Mouse (Mus musculus) midbrain, embryonic 16.5 days (tissue): ENCODE data around the gene Tspyl1. TPM values are rescaled to one million over a fixed set of nuclear protein-coding genes. Genes with fewer than 3 reads are reported as not detected.

Experiments used
- ATAC-seq: fragments of 200-750 bp; cut with Nextera tagmentation; 2 replicates; pipeline ENCODE4 v1.8.0; 2017; ENCODE audit warnings: moderate TSS enrichment
- H3K27ac ChIP-seq: fragments of 300-500 bp; sonication (generic); 2 replicates; pipeline ENCODE4 v1.5.1; 2014; ENCODE audit warnings: mild to moderate bottlenecking, low read length, mixed read lengths
- H3K27me3 ChIP-seq: fragments of 300-500 bp; sonication (generic); 2 replicates; pipeline ENCODE4 v1.6.1; 2014; ENCODE audit warnings: low read depth, low read length, mixed read lengths; ENCODE audit not compliant: control insufficient read depth, insufficient read depth
- H3K36me3 ChIP-seq: fragments of 300-500 bp; sonication (generic); 2 replicates; pipeline ENCODE4 v1.6.1; 2014; ENCODE audit warnings: mild to moderate bottlenecking, low read length, moderate library complexity, mixed read lengths; ENCODE audit not compliant: control insufficient read depth, insufficient read depth
- H3K4me1 ChIP-seq: fragments of 300-500 bp; sonication (generic); 2 replicates; pipeline ENCODE4 v1.6.1; 2014; ENCODE audit warnings: mild to moderate bottlenecking, low read length, mixed read lengths; ENCODE audit not compliant: control insufficient read depth, insufficient read depth
- H3K4me2 ChIP-seq: fragments of 300-500 bp; sonication (generic); 2 replicates; pipeline ENCODE4 v1.6.1; 2014; ENCODE audit warnings: mild to moderate bottlenecking, low read length, mixed read lengths
- H3K4me3 ChIP-seq: fragments of 300-500 bp; sonication (generic); 2 replicates; pipeline ENCODE4 v1.5.1; 2014; ENCODE audit warnings: low read depth, mild to moderate bottlenecking, low read length, moderate library complexity, mixed read lengths
- H3K9ac ChIP-seq: fragments of 300-500 bp; sonication (generic); 2 replicates; pipeline ENCODE4 v1.6.1; 2014; ENCODE audit warnings: low read depth, low read length, mixed read lengths
- H3K9me3 ChIP-seq: fragments of 300-500 bp; sonication (generic); replicated peaks from 2 replicates; pipeline ENCODE4 v1.6.1; 2014; ENCODE audit warnings: mild to moderate bottlenecking, low read length, mixed read lengths; ENCODE audit not compliant: control insufficient read depth, poor library complexity, severe bottlenecking
- WGBS: fragments of 180-500 bp; shearing (Covaris S2); extraction: QIAGEN DNeasy Blood & Tissue Kit; methylation state at CpG from one replicate; pipeline ENCODE4 v1.1.7; 2014; 5-methylcytosine and 5-hydroxymethylcytosine counted together
- polyA plus RNA-seq: library from polyadenylated mRNA; unstranded; fragments of >200 nt; fragmentation: Nextera tagmentation; extraction: Ambion mirVana; gene quantifications from 2 replicates; pipeline ENCODE4 v1.2.1, GENCODE M21; 2015

The Tspyl1 gene
- polyA plus RNA-seq, 1 experiment from 2014 or later = 128 TPM

DNA sequence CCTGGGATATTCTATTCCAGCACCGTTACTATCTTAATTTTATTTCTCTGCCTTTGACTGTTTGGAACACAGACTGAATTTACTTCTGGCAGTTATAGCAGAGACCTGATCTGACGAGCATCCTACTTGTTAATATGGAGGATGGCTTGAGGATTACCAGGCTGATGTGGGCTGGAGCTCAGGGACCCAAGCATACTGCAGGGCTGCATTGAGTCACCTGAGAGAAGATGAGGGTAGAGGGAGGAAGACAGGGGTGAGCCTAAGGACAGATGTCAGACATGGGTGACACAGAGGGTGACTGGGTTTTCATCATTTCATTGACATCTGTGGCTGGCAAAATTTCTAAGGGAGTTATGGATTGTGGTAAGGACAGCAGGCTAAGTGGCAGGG is 35.2 kb downstream of the Tspyl1 start:
- peaks cover 19% of the 10 kb centered on the region for H3K4me1 ChIP-seq
- H3K36me3 ChIP-seq = no peaks in the 10 kb centered on the region
- no peaks in the 10 kb centered on the region for H3K9me3 ChIP-seq
- peak overlapping the region; percentile 44; the same call in 1 of the 2 replicates for H3K9ac ChIP-seq
- 5% methylated on average over 2 of the region's 2 CpGs for WGBS
- H3K27me3 ChIP-seq = no peaks in the 10 kb centered on the region
- ATAC-seq = peak; percentile 77
- H3K27ac ChIP-seq = peak overlapping the region; percentile 88
- peak overlapping the region; percentile 57 for H3K4me2 ChIP-seq
- peak overlapping the region; percentile 33; the same call in 1 of the 2 replicates for H3K4me3 ChIP-seq

DNA sequence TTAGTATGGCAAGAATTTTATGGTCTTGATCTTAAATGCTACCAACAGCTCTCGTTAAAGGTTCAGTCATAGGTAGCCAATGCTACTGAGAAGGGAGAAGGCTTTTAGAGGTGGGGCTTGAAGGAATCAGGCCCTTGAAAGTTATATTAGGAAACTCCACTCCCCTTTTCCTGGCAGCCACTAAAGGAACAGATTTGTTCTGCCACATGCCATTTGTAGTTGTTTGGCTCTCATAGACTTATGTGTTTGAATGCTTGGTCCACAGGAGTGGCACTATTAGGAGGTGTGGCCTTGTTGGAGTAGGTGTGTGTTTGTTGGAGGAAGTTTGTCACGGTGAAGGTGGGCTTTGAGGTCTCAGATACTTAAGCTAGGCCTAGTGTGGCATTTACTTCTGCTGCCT is 38.8 kb downstream of the Tspyl1 start:
- H3K4me3 ChIP-seq = no peak overlapping the region
- no peaks in the 10 kb centered on the region for H3K27me3 ChIP-seq
- H3K36me3 ChIP-seq = no peaks in the 10 kb centered on the region
- no peak overlapping the region for H3K4me2 ChIP-seq
- 88% methylated on average over 2 of the region's 2 CpGs for WGBS
- no peak for ATAC-seq
- no peak overlapping the region for H3K9ac ChIP-seq
- no peaks in the 10 kb centered on the region for H3K9me3 ChIP-seq
- no peak overlapping the region for H3K27ac ChIP-seq
- H3K4me1 ChIP-seq = peaks cover 18% of the 10 kb centered on the region

DNA sequence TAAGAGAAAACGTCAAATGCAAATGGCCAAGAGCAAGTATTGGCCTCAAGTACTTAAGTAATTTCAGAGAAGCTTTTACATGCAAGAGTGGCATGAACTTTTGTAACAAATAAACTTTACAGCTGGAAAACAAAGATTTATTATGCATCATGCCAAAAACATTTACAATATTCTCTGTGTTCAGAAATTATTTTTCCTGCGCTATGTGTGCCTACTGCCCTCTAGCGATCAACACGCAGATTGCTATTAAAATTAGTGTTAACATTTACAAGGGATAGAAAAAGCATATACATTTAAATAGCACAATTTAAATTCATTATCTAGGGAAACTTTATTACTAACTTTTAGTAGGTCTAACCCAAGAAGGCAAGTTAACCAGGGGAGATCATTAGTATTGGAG is 44.7 kb downstream of the Tspyl1 start:
- Histone ChIP-seq H3K9ac (no peak overlapping the region), H3K9me3 (no peaks in the 10 kb centered on the region), H3K4me3 (no peak overlapping the region), H3K27me3 (no peaks in the 10 kb centered on the region), H3K4me1 (no peaks in the 10 kb centered on the region), H3K27ac (no peak overlapping the region), H3K4me2 (no peak overlapping the region), H3K36me3 (no peaks in the 10 kb centered on the region)
- ATAC-seq = no peak
- 25% methylated on average over 4 of the region's 4 CpGs for WGBS

DNA sequence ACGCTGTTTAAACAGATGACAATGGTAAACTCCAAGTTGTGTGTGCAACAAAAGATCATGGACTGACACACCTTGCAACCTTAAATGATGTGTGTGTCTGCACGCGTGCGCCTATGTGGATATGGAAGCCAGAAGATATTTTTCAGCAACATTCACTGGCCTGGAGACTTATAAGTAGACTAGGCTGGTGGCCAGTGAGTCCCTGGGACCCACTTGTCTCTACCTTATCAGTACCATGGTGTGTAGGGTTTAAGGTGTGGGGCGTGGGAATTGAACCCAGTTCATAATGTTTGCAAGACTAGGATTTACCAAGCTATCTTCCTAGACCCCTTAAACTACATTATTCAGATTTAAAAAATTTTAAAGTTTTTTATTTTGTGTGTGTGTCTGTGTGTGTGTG is 45.2 kb downstream of the Tspyl1 start:
- Histone ChIP-seq H3K4me2 (no peak overlapping the region), H3K9ac (no peak overlapping the region), H3K27ac (no peak overlapping the region), H3K4me1 (no peaks in the 10 kb centered on the region), H3K4me3 (no peak overlapping the region), H3K27me3 (no peaks in the 10 kb centered on the region), H3K36me3 (no peaks in the 10 kb centered on the region), H3K9me3 (no peaks in the 10 kb centered on the region)
- ATAC-seq = no peak
- 59% methylated on average over 5 of the region's 5 CpGs for WGBS

DNA sequence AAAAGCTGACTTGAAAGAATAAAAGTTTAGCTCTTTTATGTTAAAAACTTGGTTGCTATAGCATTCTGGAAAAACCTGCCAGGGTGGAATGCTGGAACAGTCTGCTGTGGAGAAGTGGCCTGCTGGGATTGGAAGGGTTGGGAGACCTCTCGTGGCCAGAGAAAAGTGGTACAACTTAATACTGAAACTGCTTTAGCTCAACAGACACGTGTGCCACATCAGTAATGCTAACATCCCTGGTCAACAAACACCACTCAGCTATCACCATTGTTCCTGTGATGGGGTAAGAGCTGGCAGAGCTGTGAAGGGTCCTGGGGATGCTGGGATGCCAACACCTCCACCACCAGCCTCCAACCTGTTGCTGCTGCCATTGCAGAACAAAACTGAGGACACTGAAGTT is 46.3 kb downstream of the Tspyl1 start:
- 0% methylated on average over 2 of the region's 2 CpGs for WGBS

More for the DNA sequence above, 46.3 kb downstream of the Tspyl1 start:
- Histone ChIP-seq H3K27me3 (no peaks in the 10 kb centered on the region), H3K4me3 (no peak overlapping the region), H3K9ac (no peak overlapping the region), H3K27ac (no peak overlapping the region), H3K36me3 (no peaks in the 10 kb centered on the region), H3K4me2 (no peak overlapping the region), H3K9me3 (no peaks in the 10 kb centered on the region), H3K4me1 (no peaks in the 10 kb centered on the region)
- peak; percentile 84 for ATAC-seq

Other genes starting within 250 kb of the Tspyl1 start
- not detected in 2 replicates for gene Trappc3l, start 244.6 kb upstream of the Tspyl1 start, polyA plus RNA-seq
- gene Calhm4, start 237.9 kb upstream of the Tspyl1 start, polyA plus RNA-seq = not detected in 2 replicates
- 0.69 and 0.92 TPM in 2 replicates for gene Calhm5, start 185.7 kb upstream of the Tspyl1 start, polyA plus RNA-seq
- 0.45 and 0.67 TPM in 2 replicates for gene Calhm6, start 154.2 kb upstream of the Tspyl1 start, polyA plus RNA-seq
- 6.1 and 6.7 TPM in 2 replicates for gene Dse, start 74.5 kb upstream of the Tspyl1 start, polyA plus RNA-seq
- 406 and 423 TPM in 2 replicates for gene Tspyl4, start 15.3 kb downstream of the Tspyl1 start, polyA plus RNA-seq
- 0.15 and 0.46 TPM in 2 replicates for gene Col10a1, start 107.8 kb downstream of the Tspyl1 start, polyA plus RNA-seq
- 1.7 and 1.8 TPM in 2 replicates for gene Nt5dc1, start 136.4 kb downstream of the Tspyl1 start, polyA plus RNA-seq
- 0.33 and 0.47 TPM in 2 replicates for gene Frk, start 201.2 kb downstream of the Tspyl1 start, polyA plus RNA-seq